Mouse (Mus musculus): ENCODE data around the gene Prkcg. TPM values are rescaled to one million over a fixed set of nuclear protein-coding genes. Genes with fewer than 3 reads are reported as not detected.
"Not testable (repeated sequence)": the region's sequence is repeated elsewhere in the genome, so short reads cannot be mapped to it uniquely, and the experiment has no call there.

Prkcg gene
- total RNA-seq, 2 experiments from 2014 or later, result 1.8 to 2.5 TPM

DNA sequence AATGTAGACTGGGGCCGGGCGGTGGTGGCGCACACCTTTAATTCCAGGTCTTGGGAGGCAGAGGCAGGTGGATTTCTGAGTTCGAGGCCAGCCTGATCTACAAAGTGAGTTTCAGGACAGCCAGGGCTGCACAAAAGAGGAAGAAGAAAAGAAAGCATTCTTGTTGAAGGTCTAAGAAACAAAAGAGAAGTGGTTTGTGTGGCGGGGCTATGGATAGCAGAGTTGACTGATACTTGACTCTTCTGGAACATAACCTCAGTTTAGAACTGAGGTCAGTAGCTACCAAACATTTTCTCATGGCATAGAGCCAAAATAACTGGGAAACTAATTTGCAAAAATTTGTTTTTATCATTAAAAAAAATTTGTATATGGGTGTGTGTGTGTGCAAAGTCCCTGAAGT lies 2.9 kb upstream of the Prkcg start:
- intact Hi-C loops (cut with DNase I), result loop anchor here (5.0 kb wide), 1 partner anchor 1211 kb away; no protein-coding TSS in a partner anchor
- no peak for DNase-seq

DNA sequence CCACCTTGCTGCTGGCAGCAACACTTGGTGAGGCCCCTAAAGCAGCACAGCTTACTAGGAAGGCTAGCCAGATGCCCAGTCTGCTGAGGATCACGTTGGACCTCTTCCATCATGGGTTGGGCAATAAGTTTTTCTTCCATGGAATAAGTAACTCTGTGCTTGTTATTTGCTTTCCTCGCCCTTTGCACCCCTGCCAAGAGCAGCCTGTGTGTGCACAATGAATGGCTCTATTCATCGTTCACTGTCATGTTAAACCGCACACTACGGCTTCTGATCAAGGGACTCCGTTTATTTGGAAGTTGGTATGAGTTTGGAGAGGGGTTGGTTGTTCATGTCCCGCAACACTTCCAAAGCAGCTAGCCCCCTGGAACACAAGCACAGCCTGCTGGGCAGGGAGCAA lies 1.8 kb upstream of the Prkcg start:
- intact Hi-C loops (cut with DNase I), result loop anchor here (5.0 kb wide), 1 partner anchor 1210 kb away; no protein-coding TSS in a partner anchor
- DNase-seq, result no peak

GRCm38 (mm10) chr7:3290257-3291033 lies 1.5 kb downstream of the Prkcg start:
- DNase-seq, result peak; percentile 96 to 97
- intact Hi-C loops (cut with DNase I), result loop anchor here (1.0 kb wide), 1 partner anchor 15 kb away; no protein-coding TSS in a partner anchor

GRCm38 (mm10) chr7:3291197-3291596 lies 2.2 kb downstream of the Prkcg start:
- intact Hi-C loops (cut with DNase I), result no loop called here
- DNase-seq, result peak; percentile 44 to 55

- intact Hi-C loops (cut with DNase I), result no loop called here
Observed at GRCm38 (mm10) chr7:3291764-3292163, 2.8 kb downstream of the Prkcg start.

GRCm38 (mm10) chr7:3292271-3292670 lies 3.3 kb downstream of the Prkcg start:
- intact Hi-C loops (cut with DNase I); DNase-seq: not testable (repeated sequence)

More at GRCm38 (mm10) chr7:3291764-3292163, 2.8 kb downstream of the Prkcg start:
- no peak for DNase-seq

DNA sequence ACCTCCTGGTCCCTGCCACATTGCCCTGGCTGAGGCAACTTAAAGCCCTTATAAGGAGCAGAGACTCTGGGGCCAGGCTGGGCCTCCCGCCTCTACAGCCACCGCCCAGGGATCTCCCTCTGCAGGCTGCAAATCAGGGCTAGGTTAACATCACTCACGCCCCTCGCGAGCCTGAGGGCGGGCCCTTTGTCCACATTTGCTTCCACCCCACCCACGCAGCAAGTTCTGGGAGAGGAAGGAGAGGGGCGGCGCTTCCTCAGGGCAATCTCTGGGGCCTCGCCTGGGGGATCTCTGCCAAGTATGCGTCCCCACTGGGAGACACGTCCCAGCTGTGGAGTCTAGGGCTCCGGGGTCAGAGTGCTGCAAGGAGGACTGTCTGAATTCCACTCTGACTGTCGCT lies 3.8 kb downstream of the Prkcg start:
- intact Hi-C loops (cut with DNase I), result no loop called here
- DNase-seq, result peak; percentile 94

DNA sequence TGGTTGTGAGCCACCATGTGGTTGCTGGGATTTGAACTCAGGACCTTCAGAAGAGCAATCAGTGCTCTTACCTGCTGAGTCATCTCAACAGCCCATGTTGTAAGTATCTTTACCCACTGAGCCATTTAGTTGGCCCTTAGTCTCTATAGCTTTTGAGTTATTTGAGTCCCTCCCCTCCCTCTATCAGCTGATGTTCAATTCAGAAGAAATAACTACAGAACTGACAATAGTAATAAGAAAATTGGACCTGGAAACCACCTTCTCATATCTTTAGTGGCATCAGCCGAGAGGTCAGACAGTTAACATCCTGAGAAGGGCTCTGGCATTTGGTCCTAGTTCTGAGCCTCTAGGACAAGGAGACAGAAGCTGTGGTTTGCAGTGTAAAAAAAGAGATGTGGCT lies 5.8 kb downstream of the Prkcg start:
- DNase-seq, result no peak
- intact Hi-C loops (cut with DNase I), result no loop called here

DNA sequence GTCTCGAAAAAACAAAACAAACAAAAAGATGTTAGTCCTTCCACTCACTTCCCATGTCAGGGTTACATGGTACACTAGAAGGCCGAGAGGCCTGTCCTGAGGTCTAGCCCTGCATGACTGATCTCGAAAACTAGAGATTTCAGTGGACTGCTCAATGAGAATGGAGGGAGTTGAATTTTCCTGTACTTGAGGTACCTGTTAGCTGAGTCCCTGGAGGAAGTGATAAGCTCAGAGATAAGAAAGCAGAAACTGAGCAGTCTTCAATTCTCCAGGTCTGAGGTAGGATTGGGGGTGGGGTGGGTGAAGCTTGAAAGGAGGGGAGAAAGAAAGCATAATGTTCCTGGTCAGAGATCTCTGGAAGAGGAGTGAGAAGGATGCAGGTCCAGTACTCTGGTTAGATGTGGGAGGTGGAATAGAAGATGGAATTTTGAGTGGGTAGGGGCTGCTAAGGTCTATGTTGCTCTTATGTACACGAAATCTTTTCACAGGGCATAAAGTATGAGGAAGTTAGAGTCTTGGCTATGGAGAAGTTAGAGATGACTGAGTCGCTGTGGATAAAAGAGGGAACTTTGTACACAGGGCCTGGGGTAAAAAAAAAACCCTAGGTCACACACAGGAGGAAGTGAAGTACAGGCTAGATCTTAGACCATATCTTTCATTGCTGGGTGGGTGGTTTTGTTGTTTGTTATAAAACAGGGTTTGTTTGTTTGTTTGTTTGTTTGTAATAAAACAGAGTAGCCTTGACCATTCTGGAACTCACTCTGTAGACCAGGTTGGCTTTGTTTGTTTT lies 6.5 kb downstream of the Prkcg start:
- intact Hi-C loops (cut with DNase I), result no loop called here
- no peak for DNase-seq

DNA sequence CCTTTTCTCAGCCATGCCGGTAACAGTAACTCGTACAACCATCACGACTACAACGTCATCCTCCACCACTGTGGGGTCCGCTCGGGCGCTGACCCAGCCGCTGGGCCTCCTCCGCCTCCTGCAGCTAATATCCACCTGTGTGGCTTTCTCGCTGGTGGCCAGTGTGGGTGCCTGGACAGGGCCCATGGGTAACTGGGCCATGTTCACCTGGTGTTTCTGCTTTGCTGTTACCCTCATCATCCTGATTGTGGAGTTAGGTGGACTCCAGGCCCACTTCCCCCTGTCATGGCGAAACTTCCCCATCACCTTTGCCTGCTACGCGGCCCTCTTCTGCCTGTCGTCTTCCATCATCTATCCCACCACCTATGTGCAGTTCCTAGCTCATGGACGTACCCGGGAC lies 7.7 kb downstream of the Prkcg start:
- intact Hi-C loops (cut with DNase I), result no loop called here
- DNase-seq, result no peak

DNA sequence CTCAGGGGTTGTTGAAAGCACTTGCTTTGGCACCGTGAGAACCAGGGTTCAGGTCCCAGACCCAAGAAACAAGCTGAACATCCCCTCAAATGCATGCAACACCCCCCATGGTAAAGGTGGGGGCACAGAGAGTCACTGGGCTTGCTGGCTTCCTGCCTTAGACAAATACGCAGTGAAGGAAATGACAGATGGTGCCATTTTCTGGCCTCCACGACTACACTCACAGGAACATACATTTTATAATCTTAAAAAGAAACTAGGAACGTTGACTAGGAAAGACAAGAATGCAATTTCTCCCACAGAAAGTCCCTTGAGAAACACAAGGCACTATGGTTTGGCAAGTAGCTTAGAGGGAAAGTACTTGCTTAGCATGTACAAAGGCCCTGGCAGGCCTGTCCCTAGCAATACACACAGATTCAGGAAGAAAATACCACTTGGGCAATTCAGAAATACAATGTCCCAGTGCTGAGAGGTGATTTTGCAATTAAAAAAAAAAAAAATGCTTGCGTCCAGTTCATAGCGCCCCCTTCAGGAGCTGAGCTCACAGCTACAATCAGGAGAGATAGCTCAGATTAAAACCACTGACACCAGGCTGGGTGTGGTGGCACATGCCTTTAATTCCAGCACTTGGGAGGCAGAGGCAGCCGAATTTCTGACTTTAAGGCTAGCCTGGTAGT lies 11.1 kb downstream of the Prkcg start:
- peak in 1 of 2 experiments; percentile 29 for DNase-seq
- intact Hi-C loops (cut with DNase I), result loop anchor here (2.0 to 5.0 kb wide), 3 partner anchors 19 to 78 kb away; no protein-coding TSS in a partner anchor

GRCm38 (mm10) chr7:3300891-3301627 lies 12.1 kb downstream of the Prkcg start:
- no peak for DNase-seq
- intact Hi-C loops (cut with DNase I), result loop anchor here (2.0 to 5.0 kb wide), 3 partner anchors 20 to 79 kb away; no protein-coding TSS in a partner anchor

DNA sequence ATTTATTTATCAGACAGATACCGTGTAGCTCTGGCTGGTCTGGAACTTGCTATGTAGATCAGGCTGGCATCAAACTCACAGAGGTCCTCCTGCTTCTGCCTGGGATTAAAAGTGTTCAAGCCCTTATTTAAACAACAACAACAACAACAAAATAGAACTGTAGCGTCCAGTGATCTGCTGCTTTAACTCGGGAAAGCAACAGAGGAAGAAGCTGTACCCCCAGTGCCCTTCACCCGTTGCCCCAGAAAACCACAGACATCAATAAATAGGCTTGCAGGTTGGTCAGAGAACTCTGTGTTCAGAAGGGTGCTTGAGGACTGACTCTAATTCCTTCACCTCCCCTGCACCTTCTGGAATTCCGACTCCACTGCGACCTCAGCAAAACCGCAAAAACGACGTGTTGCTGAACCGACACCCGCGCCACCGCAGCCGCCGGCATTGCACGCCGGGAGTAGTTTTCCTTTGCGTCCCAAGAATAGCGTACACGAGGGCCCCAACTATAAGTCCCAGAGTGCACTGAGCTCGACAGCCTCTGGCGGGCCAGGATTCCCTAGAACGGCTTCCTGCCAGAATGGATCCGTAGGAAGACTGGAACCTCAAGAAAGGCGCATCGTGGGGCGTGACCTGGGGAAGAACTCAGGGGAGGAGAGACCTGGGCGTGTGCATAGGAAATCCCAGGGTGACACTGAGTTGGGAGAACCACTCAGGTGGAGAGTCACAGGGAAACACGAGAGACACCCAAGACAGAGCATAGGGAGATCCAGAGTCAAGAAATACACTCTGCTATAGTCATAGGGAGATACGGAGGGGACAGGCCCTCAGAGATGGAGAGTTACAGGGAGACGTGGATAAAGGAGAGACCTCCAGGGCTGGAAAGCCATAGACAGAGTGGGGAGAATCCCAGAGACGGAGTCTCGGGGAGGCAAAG lies 12.9 kb downstream of the Prkcg start:
- DNase-seq, result peak; percentile 56 to 62
- intact Hi-C loops (cut with DNase I), result loop anchor here (2.0 to 5.0 kb wide), 3 partner anchors 21 to 80 kb away; no protein-coding TSS in a partner anchor

- DNase-seq, result peak in 1 of 2 experiments; percentile 32
- intact Hi-C loops (cut with DNase I), result loop anchor here (5.0 kb wide), 2 partner anchors 40 to 80 kb away; no protein-coding TSS in a partner anchor
Observed at GRCm38 (mm10) chr7:3302556-3303275, 13.7 kb downstream of the Prkcg start.

- DNase-seq, result peak in 1 of 2 experiments; percentile 33
- intact Hi-C loops (cut with DNase I), result loop anchor here (5.0 kb wide), 2 partner anchors 41 to 81 kb away; no protein-coding TSS in a partner anchor
Observed at GRCm38 (mm10) chr7:3303276-3303781, 14.3 kb downstream of the Prkcg start.

DNA sequence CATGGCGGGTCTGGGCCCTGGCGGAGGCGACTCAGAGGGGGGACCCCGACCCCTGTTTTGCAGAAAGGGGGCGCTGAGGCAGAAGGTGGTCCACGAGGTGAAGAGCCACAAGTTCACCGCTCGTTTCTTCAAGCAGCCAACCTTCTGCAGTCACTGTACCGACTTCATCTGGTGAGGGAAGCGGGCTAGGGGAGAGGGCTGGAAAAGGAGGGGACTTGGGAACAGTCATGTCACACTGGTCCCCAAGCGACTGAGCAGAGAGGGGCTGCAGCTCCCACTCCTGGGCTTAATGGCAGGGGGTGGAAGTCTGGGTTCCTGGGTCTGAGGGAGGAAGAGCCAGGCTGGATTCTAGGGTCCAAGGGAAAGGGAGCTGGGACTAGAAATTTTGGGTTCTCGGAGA lies 14.8 kb downstream of the Prkcg start:
- intact Hi-C loops (cut with DNase I), result loop anchor here (5.0 kb wide), 2 partner anchors 41 to 81 kb away; no protein-coding TSS in a partner anchor
- DNase-seq, result no peak

GRCm38 (mm10) chr7:3304298-3304697 lies 15.3 kb downstream of the Prkcg start:
- intact Hi-C loops (cut with DNase I), result loop anchor here (5.0 kb wide), 2 partner anchors 42 to 82 kb away; no protein-coding TSS in a partner anchor
- DNase-seq, result no peak

DNA sequence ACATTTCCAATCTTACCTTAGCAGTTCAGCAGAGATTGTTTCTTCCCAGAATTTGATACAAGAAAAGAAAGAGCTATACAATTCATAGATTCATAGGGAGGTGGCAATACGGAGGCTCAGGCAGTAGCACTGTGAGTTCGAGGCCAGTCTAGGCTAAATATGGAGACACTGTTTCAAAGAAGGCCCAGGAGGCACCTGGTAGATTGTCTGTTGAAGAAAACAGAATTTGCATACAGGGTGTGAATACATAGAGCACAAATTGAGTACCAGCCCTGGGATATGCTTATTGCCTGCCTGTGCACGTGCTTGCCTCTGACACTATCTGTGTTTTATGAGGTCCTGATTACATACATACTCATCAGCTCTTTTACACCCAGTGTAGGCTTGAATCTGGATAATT lies 17.4 kb downstream of the Prkcg start:
- intact Hi-C loops (cut with DNase I), result no loop called here
- DNase-seq, result no peak
